Mouse (Mus musculus): ENCODE results near the gene Gm7980. TPM values are rescaled to one million over a fixed set of nuclear protein-coding genes. Genes with fewer than 3 reads are reported as not detected.

The Gm7980 gene
- not detected for total RNA-seq (2023)

GRCm38 (mm10) chr14:41907190-41907589 lies at the start of gene Gm7980:
TSS of gene Gm7980 (minus strand) at chr14:41907290.

GRCm38 (mm10) chr14:41943695-41944094 lies 36.6 kb upstream of the Gm7980 start, which contains the start of gene 1700024B05Rik:
TSS of gene 1700024B05Rik (plus strand) at chr14:41943995.

GRCm38 (mm10) chr14:41924649-41925048 lies 17.6 kb upstream of the Gm7980 start, which contains the start of gene 1700049E17Rik1:
TSS of gene 1700049E17Rik1 (plus strand) at chr14:41924949.

Other genes with a start within 250 kb of the Gm7980 start
- gene Gm8068, start 205.4 kb downstream of the Gm7980 start, total RNA-seq (2023) = not detected
- gene Gm7929, start 156.7 kb downstream of the Gm7980 start, total RNA-seq (2023) = not detected
- gene Gm47189, start 134.8 kb downstream of the Gm7980 start, total RNA-seq (2023) = not detected
- gene 1700049E17Rik1, start 17.7 kb upstream of the Gm7980 start, total RNA-seq (2023) = not detected
- not detected for gene 1700024B05Rik, start 36.7 kb upstream of the Gm7980 start, total RNA-seq (2023)
- gene Gm6401, start 60.6 kb upstream of the Gm7980 start, total RNA-seq (2023) = not detected
- gene Gm3543, start 76.0 kb upstream of the Gm7980 start, total RNA-seq (2023) = not detected
- gene Gm7951, start 210.1 kb upstream of the Gm7980 start, total RNA-seq (2023) = not detected